In genomic region chr12:36253298-36253697, GRCm38 (mm10) we compare ENCODE assay signal across 20 mouse cellular contexts. TPM values are rescaled to one million over a fixed set of nuclear protein-coding genes. Genes with fewer than 3 reads are reported as not detected.
DNase-seq lines count a peak whose midpoint lies in the region; TF ChIP-seq lines count a peak whose summit lies in the region.
"Had no signal": no experiment of that assay in that cellular context is flagged by ENCODE, and none has a peak within 500 bp of the region (broad histone marks: within the 10 kb centered on the region; RNA-seq: fewer than 3 reads in every experiment).

TSS of gene Lrrc72 (minus strand) at chr12:36253398.

- no peak for DNase-seq in testis, postnatal 14 days (ENCODE audit: low spot score)
- DNase-seq: adrenal gland, adult 2 months; adrenal gland, adult 8-10 months; adrenal gland, postnatal 10 days; adrenal gland, postnatal 14 days; adrenal gland, postnatal 25 days; adrenal gland, postnatal 36 days; B cell, adult 2 months; cerebellum, adult 11 months; cerebellum, adult 11-12 months; cerebellum, adult 18-20 months; cerebellum, adult 2 months had no signal

- H3K27ac ChIP-seq in testis, adult 2 months (ENCODE audit: control insufficient read depth, insufficient read depth, low read depth, low read length): peak within 1 kb of the TSS; percentile 29

- H3K4me3 ChIP-seq in testis, adult 2 months (ENCODE audit: control insufficient read depth, low read depth, low read length): peak within 1 kb of the TSS; percentile 86

- TF ChIP-seq CTCF in testis, adult 2 months (IDR thresholded peaks at IDR 0.05; ENCODE audit: control insufficient read depth, insufficient read depth, insufficient replicate concordance, low read depth, low read length): no peak

- no peaks in the 10 kb centered on the region for H3K36me3 ChIP-seq in testis, adult 2 months (ENCODE audit: control insufficient read depth, insufficient read depth, low read length)
- H3K36me3 ChIP-seq: G1E had no signal

- TF ChIP-seq POLR2A in testis, adult 2 months (IDR thresholded peaks at IDR 0.05; ENCODE audit: control insufficient read depth, low read depth, low read length): peak; percentile 51; the same call in 1 of the 2 replicates

- no peaks in the 10 kb centered on the region for H3K4me1 ChIP-seq in testis, adult 2 months (ENCODE audit: control insufficient read depth, insufficient read depth, low read length)

- H3K27me3 ChIP-seq in testis, adult 2 months (ENCODE audit: control insufficient read depth, insufficient read depth, low read length): no peaks in the 10 kb centered on the region
- H3K27me3 ChIP-seq: CH12.LX, Patski had no signal

RNA-seq across cellular contexts. Expression of gene Lrrc72, which starts in this region (rescaled TPM):
- 23.4 and 27.1 TPM in 2 replicates for polyA plus RNA-seq in testis, adult 2 months (2012; rRNA removed)
- polyA plus RNA-seq: activated CD4-positive, CD25-positive, alpha-beta regulatory T cell, adult 4 months; adrenal gland, adult 2 months; brain, embryonic 14.5 days; C2C12; CD4-positive, CD25-positive, alpha-beta regulatory T cell, adult 4 months; cerebellum, adult 2 months; G1E; Patski had no signal
